Mouse (Mus musculus) thymus, adult 2 months (tissue): ENCODE results near the gene Atf7ip.

Source experiments
- CTCF ChIP-seq: fragments of 200-500 bp; IDR thresholded peaks from 2 replicates; pipeline ENCODE4 v1.5.1; 2012; ENCODE audit warnings: mild to moderate bottlenecking, control low read depth, low read length, moderate library complexity, borderline replicate concordance; ENCODE audit not compliant: control insufficient read depth, poor library complexity, insufficient read depth; ENCODE audit errors: extremely low read depth
- POLR2A ChIP-seq: fragments of 200-500 bp; IDR thresholded peaks from 2 replicates; pipeline ENCODE4 v1.6.1; 2012; ENCODE audit warnings: mild to moderate bottlenecking, low read length, control low read depth, moderate library complexity; ENCODE audit not compliant: control insufficient read depth, poor library complexity, insufficient read depth; ENCODE audit errors: extremely low read depth

- TF ChIP-seq POLR2A (no peak), CTCF (no peak)
These were observed 19.8 kb upstream of the Atf7ip start for GRCm38 (mm10) chr6:136486166-136486565.
